Mouse (Mus musculus) adrenal gland, adult 2 months (tissue): ENCODE data around the gene Dcaf12. TPM values are rescaled to one million over a fixed set of nuclear protein-coding genes. Genes with fewer than 3 reads are reported as not detected.

Experiments used
- DNase-seq: peaks from one replicate; pipeline ENCODE4 v3.0.0; 2021
- polyA plus RNA-seq: library from polyadenylated mRNA; depleted of rRNA; stranded (reverse); fragments of >200 nt; gene quantifications from 2 replicates; pipeline ENCODE4 v1.2.3, GENCODE M21; 2012
- total RNA-seq, 2 experiments: library from RNA; stranded (reverse); gene quantifications; 2 replicates each; pipeline ENCODE4 v1.2.3; 2021

Dcaf12 gene
- total and polyA plus RNA-seq, 3 experiments: 26.0 to 49.4 (median 44.5) TPM

- DNase-seq: no peak
Observed at GRCm38 (mm10) chr4:41310567-41311563, 3.8 kb downstream of the Dcaf12 start.

- no peak for DNase-seq
Observed at GRCm38 (mm10) chr4:41307406-41307805, 7.3 kb downstream of the Dcaf12 start.

- DNase-seq: no peak
Observed at GRCm38 (mm10) chr4:41304302-41304701, 10.4 kb downstream of the Dcaf12 start.

- DNase-seq: no peak
Observed at GRCm38 (mm10) chr4:41303671-41304070, 11.0 kb downstream of the Dcaf12 start.

- DNase-seq: no peak
Observed at GRCm38 (mm10) chr4:41298976-41299375, 15.7 kb downstream of the Dcaf12 start.

- DNase-seq: no peak
Observed at GRCm38 (mm10) chr4:41295960-41296359, 18.7 kb downstream of the Dcaf12 start.

GRCm38 (mm10) chr4:41295507-41295906 is 19.2 kb downstream of the Dcaf12 start:
- DNase-seq: no peak

- no peak for DNase-seq
Observed at GRCm38 (mm10) chr4:41293907-41294306, 20.8 kb downstream of the Dcaf12 start.

GRCm38 (mm10) chr4:41289802-41290201 is 24.9 kb downstream of the Dcaf12 start:
- DNase-seq: no peak

GRCm38 (mm10) chr4:41286420-41286819 is 28.3 kb downstream of the Dcaf12 start:
- peak; percentile 45 for DNase-seq

GRCm38 (mm10) chr4:41284087-41284486 is 30.6 kb downstream of the Dcaf12 start:
- no peak for DNase-seq

- DNase-seq: no peak
Observed at GRCm38 (mm10) chr4:41275927-41276326, 38.8 kb downstream of the Dcaf12 start.

GRCm38 (mm10) chr4:41274980-41275850 is 39.5 kb downstream of the Dcaf12 start, which contains the start of gene Ubap2:
TSS of gene Ubap2 (minus strand) at chr4:41275144.
- peak; percentile 97 for DNase-seq

- no peak for DNase-seq
Observed at GRCm38 (mm10) chr4:41274377-41274979, 40.2 kb downstream of the Dcaf12 start.

- no peak for DNase-seq
Observed at GRCm38 (mm10) chr4:41268133-41268532, 46.6 kb downstream of the Dcaf12 start.

- no peak for DNase-seq
Observed at GRCm38 (mm10) chr4:41266350-41266749, 48.3 kb downstream of the Dcaf12 start.

- DNase-seq: peak; percentile 29
Observed at GRCm38 (mm10) chr4:41260691-41261090, 54.0 kb downstream of the Dcaf12 start.

- DNase-seq: no peak
Observed at GRCm38 (mm10) chr4:41259019-41259418, 55.7 kb downstream of the Dcaf12 start.

GRCm38 (mm10) chr4:41257752-41258151 is 56.9 kb downstream of the Dcaf12 start:
- DNase-seq: no peak

- DNase-seq: no peak
Observed at GRCm38 (mm10) chr4:41255564-41256210, 59.0 kb downstream of the Dcaf12 start.

- DNase-seq: no peak
Observed at GRCm38 (mm10) chr4:41253756-41254155, 60.9 kb downstream of the Dcaf12 start.

GRCm38 (mm10) chr4:41245408-41245807 is 69.3 kb downstream of the Dcaf12 start:
- no peak for DNase-seq
